Mouse (Mus musculus): ENCODE data around the gene Slc35f5. TPM values are rescaled to one million over a fixed set of nuclear protein-coding genes. Genes with fewer than 3 reads are reported as not detected.

Gene Slc35f5
- total and polyA plus RNA-seq, 3 experiments = 3.9 to 6.0 (median 5.8) TPM

DNA sequence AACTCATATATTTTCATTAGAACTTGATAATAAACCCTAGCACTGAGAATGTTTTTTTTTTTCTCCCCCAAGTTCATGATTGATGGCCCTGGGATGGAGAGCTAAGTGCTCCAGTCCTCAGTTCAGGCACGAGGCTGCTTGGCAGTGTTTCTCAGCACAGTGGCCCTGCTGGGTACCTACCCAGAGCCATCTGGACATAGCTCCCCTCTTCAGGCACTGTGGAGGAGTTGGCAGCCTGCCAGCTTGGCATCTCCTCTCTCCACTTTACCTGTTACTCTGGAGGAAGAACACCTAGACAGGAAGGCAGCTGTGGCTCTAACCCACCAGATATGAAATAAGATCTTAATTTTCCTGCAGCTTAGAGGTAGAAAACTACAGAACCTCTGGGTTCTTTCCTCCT, 83.2 kb downstream of the Slc35f5 start:
- no peak overlapping the region for H3K27ac ChIP-seq (ENCODE audit: insufficient read depth, low read depth)
- no peak overlapping the region for H3K4me3 ChIP-seq (replicated peaks in 1 of 3; ENCODE audit: low read depth in 2 of 3, low read length in 2 of 3, poor library complexity in 1 of 3)
- H3K27me3 ChIP-seq (replicated peaks) = peaks cover 42% of the 10 kb centered on the region
- H3K4me2 ChIP-seq (ENCODE audit: insufficient read depth, low read depth, poor library complexity, severe bottlenecking) = no peak overlapping the region
- H3K9ac ChIP-seq (ENCODE audit: insufficient read depth, low read depth) = no peak overlapping the region
- no peak for DNase-seq (ENCODE audit: extremely low read depth)
- no peaks in the 10 kb centered on the region for H3K36me3 ChIP-seq (replicated peaks in 1 of 2; ENCODE audit: control insufficient read depth in 1 of 2, insufficient read depth in 1 of 2, low read length in 1 of 2)
- H3K79me2 ChIP-seq (replicated peaks; ENCODE audit: control insufficient read depth, extremely low read depth, insufficient read depth, poor library complexity, severe bottlenecking) = no peaks in the 10 kb centered on the region
- TF ChIP-seq ETS1 (conservative IDR thresholded peaks at IDR 0.05; ENCODE audit: low read depth, low read length) = no peak
- TF ChIP-seq ELF1 (IDR thresholded peaks at IDR 0.05; ENCODE audit: low read depth, low read length) = no peak
- TF ChIP-seq SMC3 (IDR thresholded peaks at IDR 0.05; ENCODE audit: low read depth, low read length) = no peak
- TF ChIP-seq JUN (IDR thresholded peaks at IDR 0.05; ENCODE audit: insufficient read depth, low read depth, low read length) = no peak
- no peak for TF ChIP-seq GABPA (IDR thresholded peaks at IDR 0.05; ENCODE audit: insufficient replicate concordance, low read depth, low read length)
- no peak for TF ChIP-seq ZNF384 (IDR thresholded peaks at IDR 0.05; ENCODE audit: low read depth, low read length)
- TF ChIP-seq POLR2AphosphoS2 (IDR thresholded peaks at IDR 0.05; ENCODE audit: low read depth, low read length) = no peak
- TF ChIP-seq MEF2A (IDR thresholded peaks at IDR 0.05; ENCODE audit: borderline replicate concordance, low read depth, low read length) = no peak
- no peak for TF ChIP-seq MAZ (IDR thresholded peaks at IDR 0.05; ENCODE audit: low read depth, low read length)
- TF ChIP-seq NRF1 (IDR thresholded peaks at IDR 0.05; ENCODE audit: low read depth, low read length) = no peak
- TF ChIP-seq TCF12 (IDR thresholded peaks at IDR 0.05; ENCODE audit: low read depth, low read length) = no peak
- TF ChIP-seq RAD21 (IDR thresholded peaks at IDR 0.05; ENCODE audit: low read depth, low read length) = no peak
- no peak for TF ChIP-seq ZC3H11A (IDR thresholded peaks at IDR 0.05; ENCODE audit: low read depth, low read length)
- dilution Hi-C loops (cut with MboI; ENCODE audit: extremely low pct_ligation_motif_present, extremely low pct_unique_long_range_greater_than_20kb, low sequenced_read_pairs) = no loop called here
- no peaks in the 10 kb centered on the region for H3K9me3 ChIP-seq (replicated peaks; ENCODE audit: low read length)
- no peaks in the 10 kb centered on the region for H3K4me1 ChIP-seq (ENCODE audit: control insufficient read depth in 1 of 2, insufficient read depth in 2 of 2)
- in situ Hi-C loops (cut with MboI; ENCODE audit: low pct_ligation_motif_present, low pct_unique_long_range_greater_than_20kb, low sequenced_read_pairs) = no loop called here

Other genes with a start within 250 kb of the Slc35f5 start
- 176 and 184 TPM in 2 replicates for gene Actr3, start 124.9 kb upstream of the Slc35f5 start, total RNA-seq (2012; rRNA removed)
- gene Actr3, start 124.9 kb upstream of the Slc35f5 start, total RNA-seq (2014; rRNA removed) = 513 and 576 TPM in 2 replicates
- 374 and 427 TPM in 2 replicates for gene Actr3, start 124.9 kb upstream of the Slc35f5 start, polyA plus RNA-seq (2012; ENCODE audit: insufficient read length, low read depth)
- not detected in 2 replicates for gene Gpr39, start 116.4 kb downstream of the Slc35f5 start, total RNA-seq (2012; rRNA removed)
- not detected in 2 replicates for gene Gpr39, start 116.4 kb downstream of the Slc35f5 start, total RNA-seq (2014; rRNA removed)
- not detected in 2 replicates for gene Gpr39, start 116.4 kb downstream of the Slc35f5 start, polyA plus RNA-seq (2012; ENCODE audit: insufficient read length, low read depth)